Mouse (Mus musculus) left cerebral cortex, adult 6 months (tissue): ENCODE data around the gene Birc6. TPM values are rescaled to one million over a fixed set of nuclear protein-coding genes. Genes with fewer than 3 reads are reported as not detected.

Experiments
- long read RNA-seq, 2 experiments: library from polyadenylated mRNA; unstranded; transcript quantifications; one replicate each; pipeline ENCODE4 v2.0.0; 2019 to 2020
- polyA plus RNA-seq: library from polyadenylated mRNA; unstranded; fragments of <200 nt; fragmentation: Nextera tagmentation; gene quantifications from 2 replicates; pipeline ENCODE4 v1.2.3, GENCODE M21; 2021

The Birc6 gene
- polyA plus RNA-seq, result 68.6 and 101 TPM in 2 replicates
- long read RNA-seq, experiment 1, partial matches to known transcripts, result 29 of 41 reads
- long read RNA-seq, experiment 1, other reads (novel, unspliced or antisense), result 12 of 41 reads
- long read RNA-seq, experiment 2, partial matches to known transcripts, result 111 of 114 reads
- long read RNA-seq, experiment 2, other reads (novel, unspliced or antisense), result 2 of 114 reads

GRCm38 (mm10) chr17:74527729-74528607 is at the start of gene Birc6:
Birc6 (plus strand) TSS chr17:74528295.

GRCm38 (mm10) chr17:74489024-74489900 is 38.8 kb upstream of the Birc6 start, which contains the start of gene Yipf4:
Yipf4 (plus strand) TSS chr17:74489493.

GRCm38 (mm10) chr17:74717618-74718151 is 189.6 kb downstream of the Birc6 start, which contains the start of gene Ttc27:
Ttc27 (plus strand) TSS chr17:74717732.

Other genes starting within 250 kb of the Birc6 start
- 25.6 and 28.6 TPM in 2 replicates for gene Memo1, start 232.8 kb upstream of the Birc6 start, polyA plus RNA-seq
- 112 and 131 TPM in 2 replicates for gene Dpy30, start 204.4 kb upstream of the Birc6 start, polyA plus RNA-seq
- 5.3 and 5.6 TPM in 2 replicates for gene Spast, start 189.3 kb upstream of the Birc6 start, polyA plus RNA-seq
- gene Slc30a6, start 132.7 kb upstream of the Birc6 start, polyA plus RNA-seq, result 14.1 and 17.3 TPM in 2 replicates
- gene Nlrc4, start 69.2 kb upstream of the Birc6 start, polyA plus RNA-seq, result 0.28 and 0.29 TPM in 2 replicates
- 77.3 and 91.6 TPM in 2 replicates for gene Yipf4, start 38.8 kb upstream of the Birc6 start, polyA plus RNA-seq
- 10.6 and 11.9 TPM in 2 replicates for gene Ttc27, start 189.4 kb downstream of the Birc6 start, polyA plus RNA-seq